Mouse (Mus musculus) thymus, postnatal 10 days (tissue): ENCODE data around the gene Ccer2.

Experiments
- DNase-seq, 2 experiments: peaks; one replicate each; pipeline ENCODE4 v3.0.0; 2021; ENCODE audit warnings: low spot score in 2 of 2

Ccer2 gene

DNA sequence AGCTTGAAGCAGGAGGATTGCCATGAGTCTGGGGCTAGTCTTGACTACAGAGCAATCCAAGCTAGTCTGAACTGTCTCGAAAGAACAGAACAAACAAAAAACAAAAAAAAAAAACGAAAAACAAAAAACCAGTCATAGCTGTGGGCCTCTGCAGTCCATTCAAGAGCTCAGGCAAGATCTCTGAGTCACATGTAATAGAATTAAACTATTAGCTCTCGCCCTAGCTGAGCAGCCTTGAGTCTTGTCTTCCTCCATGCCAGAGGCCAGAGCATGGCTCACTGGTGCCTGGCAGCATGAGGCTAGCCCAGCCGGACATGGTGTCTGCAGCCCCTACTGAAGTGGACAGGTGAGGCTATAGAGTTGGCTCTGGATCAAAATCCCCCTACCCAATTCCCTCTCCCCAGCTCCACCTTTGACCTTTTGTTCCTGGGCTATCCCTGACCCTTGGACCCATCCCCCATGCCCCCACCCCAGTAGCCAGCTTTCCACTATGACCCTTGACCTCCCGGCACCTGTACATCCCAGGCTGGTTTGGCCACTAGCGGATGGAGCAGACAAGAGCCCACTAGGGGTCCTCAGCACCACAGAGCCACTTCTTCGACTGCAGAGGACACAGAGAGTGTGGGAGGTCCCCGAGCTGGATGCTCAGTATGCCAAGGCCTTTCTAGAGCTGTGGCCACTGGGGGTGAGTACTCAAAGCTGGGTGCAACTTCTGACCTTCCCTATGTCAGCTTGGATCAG lies 34.3 kb downstream of the Ccer2 start:
- no peak for DNase-seq

DNA sequence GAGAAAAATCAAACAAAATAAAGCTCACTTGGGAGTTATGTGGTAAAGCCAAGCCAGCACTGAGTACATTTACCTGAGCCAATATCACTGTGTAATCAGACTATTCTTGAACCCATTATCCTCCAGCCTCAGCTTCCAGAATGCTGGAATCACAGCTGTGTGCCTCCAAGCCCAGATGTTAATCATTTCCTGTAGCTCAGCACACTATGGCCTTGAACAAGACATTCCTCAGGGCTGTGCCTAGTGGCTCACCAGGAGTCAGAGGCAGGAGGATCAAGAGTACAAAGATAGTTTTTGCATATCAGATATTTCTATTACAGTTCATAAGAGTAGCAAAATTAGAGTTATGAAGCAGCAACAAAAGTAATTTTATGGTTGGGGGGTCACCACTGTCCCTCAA lies 35.7 kb downstream of the Ccer2 start:
- DNase-seq, result no peak

DNA sequence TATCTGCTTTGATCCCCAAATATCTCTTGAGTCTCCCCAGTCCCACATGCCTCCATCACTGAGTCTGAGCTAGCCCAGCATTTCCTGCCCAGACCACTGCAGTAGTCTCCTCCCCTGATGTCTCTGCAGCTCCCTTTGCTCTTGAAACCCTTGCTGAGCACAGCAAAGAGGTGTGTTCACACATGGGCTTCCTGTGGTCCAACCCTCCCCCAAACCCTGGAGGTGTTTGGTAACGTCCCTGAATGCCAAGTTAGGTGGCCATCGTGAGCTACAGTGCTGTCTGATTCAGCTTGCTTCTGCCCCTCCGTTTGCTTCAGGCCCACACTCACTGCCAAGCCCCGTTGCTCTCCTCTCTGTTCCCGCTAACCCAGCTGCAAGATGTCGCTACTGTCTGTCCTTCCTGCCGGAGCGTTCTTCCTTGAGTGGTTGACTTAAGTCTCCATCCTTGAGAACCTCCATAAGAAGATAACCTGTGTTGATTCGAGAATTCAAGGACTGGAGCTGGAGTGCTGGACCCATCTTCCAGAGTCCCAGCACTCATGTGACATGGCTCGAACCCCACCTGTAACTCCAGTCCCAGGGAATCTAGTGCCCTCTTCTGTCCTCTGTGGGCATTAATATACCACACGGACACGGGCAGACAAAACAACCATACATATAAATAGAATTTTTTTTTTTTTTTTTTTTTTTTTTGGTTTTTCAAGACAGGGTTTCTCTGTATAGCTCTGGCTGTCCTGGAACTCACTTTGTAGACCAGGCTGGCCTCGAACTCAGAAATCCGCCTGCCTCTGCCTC lies 36.6 kb downstream of the Ccer2 start:
- no peak for DNase-seq

GRCm38 (mm10) chr7:28793834-28794233 lies 37.9 kb downstream of the Ccer2 start:
- DNase-seq, result peak; percentile 61 to 71

DNA sequence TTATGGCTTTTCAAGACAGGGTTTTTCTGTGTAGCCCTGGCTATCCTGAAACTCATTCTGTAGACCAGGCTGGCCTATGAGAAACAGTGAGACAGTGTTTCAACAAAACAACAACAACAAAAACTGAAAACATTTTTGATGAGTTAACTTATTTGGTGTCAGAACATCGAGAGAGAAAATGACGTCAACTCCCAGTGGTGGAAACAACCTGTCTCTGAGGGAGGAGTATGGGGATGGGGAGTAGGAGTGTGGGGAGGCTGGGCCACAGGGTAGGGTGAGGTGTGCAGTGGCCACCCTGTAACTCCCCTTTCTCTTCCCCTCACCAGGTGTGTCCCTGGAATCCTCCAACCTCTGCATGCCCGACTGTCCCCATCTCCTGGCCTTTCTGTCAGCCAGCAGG lies 38.5 kb downstream of the Ccer2 start:
- DNase-seq, result no peak

DNA sequence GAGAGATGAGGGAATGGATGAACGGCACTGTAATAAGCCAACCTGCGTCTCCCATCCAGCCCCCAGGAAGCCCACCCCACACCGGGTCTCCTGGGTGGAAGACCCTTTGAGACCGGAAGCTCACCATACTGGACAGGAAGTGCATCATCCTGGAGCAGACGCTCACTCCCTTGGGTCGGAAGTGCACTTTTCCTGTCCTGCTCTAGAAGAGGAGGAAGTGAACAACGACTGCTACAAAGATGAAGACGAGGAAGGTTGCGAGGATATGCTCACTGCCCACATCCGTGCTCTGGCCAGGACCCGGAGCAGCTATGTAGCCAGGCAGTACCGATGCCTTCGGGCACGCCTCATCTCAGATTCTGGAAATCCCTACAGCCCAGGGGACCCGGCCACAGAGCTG lies 39.9 kb downstream of the Ccer2 start:
- DNase-seq, result no peak

DNA sequence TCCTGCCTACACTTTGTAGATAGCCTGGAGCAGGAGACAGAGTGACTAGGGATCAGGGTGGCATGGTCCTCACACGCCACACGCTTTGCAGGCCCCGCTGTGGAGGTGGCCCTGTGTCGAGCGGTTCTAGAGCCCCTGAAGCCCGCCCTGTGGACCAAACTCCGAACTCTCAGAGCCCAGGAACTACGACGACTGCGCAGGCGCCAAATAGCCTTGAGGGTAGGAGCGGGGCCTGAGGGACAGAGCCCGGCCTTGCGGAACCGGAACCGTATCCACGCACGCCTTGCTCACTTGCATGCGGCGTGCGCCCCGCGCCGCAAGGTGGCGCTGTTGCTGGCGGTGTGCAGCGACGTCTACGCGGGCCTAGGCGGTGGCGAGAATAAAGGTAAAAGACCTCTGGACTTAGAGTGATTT lies 40.6 kb downstream of the Ccer2 start:
- DNase-seq, result peak in 1 of 2 experiments; percentile 79

DNA sequence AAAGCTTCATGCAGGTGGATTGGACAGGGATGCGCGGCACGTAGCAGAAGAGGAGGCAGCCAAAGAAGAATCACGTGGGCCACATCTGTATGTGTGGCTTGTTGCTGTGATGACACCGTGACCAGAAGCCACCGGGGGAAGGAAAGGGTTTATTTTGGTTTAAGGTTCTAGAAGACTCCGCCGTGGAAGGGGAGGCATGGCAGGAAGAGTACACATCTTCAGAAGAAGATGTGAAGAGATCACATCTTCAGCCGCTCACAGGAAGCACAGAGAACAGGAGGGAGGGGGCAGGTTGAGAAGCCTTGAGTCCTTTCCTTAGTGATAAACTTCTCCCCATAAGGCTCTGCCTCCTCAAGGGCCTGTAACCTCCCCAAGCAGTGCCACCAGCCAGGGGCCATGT lies 44.0 kb downstream of the Ccer2 start:
- DNase-seq, result no peak

DNA sequence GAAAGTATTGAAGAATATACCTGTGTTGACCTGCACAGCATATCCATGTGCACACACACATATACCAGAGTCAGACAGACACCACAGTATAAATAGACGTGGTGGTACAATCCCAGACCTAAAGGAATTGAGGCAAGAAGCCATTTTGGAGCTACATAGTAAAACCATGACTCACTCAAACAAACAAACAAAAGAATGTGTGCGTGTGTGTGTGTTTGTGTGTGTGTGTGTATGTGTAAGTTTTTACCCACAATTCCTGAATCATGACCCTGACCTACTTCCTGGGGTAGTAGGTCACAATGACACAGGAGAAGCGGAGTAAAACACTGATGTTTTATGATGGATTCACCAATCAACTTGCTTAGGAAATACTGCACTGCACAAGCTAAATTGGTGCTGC lies 45.5 kb downstream of the Ccer2 start:
- no peak for DNase-seq

DNA sequence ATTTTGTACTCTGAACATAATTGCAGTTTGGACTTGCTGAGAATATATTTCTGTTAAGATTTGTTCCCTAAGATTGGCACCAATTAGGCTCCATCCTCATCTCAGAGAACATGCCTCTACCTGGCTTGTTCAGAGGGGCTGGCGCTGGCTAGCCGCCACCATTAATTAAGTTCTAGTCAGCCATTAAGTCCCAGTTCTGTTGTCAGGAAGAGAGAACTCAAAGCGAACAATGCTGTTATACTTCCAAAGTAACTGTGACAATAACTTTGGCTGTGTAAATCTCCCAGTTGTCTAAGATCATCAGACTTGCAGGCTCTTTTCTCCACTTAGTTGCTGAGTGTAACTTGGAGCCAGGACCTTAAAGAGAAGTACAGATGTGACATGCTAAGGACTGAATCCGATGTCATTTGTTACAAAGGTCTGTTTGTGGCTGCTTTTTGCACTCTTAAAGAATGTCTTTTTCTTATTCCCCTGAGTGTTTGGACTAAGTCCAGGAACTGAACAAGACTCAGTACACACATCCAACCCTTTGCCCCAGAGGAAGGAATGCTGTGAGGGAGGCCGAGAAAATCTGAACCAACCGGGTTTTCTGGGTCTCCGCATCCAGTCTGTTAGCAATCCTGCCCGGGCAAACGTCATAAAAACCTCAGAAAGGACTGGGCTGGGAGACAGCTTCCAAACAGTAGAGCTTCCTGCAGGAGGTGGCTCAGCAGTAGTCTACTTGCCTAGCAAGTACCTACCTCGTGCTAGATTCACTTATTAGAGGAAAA lies 46.1 kb downstream of the Ccer2 start:
- DNase-seq, result no peak

DNA sequence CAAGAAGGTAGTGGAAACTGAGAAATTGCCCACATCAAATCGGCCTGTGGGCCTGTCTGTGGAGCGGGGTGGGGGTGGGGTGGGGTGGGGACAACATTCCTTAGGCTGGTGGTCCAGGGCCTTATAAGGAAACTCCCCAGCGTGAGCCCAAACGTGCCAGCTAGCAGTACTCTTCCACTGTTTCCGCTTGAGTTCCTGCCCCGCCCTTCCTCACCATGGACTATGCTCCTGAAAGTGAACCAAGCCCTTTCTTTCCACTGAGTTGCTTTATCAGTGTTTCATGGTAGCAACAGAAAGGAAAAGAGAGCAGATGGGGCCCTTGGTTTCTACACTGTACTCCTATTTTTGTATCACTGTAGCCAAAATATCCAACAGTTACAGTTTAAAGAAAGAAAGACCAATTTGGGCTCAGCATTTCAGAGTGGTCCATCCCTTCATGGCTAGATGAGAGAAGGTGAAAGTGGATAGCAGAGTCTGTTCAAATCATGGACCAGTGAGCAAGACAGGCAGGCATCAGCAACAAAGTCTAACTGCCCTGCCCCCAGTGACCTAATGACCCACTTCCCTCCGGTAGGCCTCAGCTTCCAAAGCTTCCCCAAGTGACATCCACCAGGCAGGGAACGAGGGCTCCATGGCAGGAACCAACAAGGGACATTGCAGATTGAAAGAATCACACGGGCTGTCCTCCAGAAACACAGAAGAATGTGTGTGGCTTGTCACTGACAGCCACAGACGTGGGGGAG lies 47.0 kb downstream of the Ccer2 start:
- DNase-seq, result no peak

- DNase-seq, result no peak
Measured at GRCm38 (mm10) chr7:28803756-28804155, 47.8 kb downstream of the Ccer2 start.

DNA sequence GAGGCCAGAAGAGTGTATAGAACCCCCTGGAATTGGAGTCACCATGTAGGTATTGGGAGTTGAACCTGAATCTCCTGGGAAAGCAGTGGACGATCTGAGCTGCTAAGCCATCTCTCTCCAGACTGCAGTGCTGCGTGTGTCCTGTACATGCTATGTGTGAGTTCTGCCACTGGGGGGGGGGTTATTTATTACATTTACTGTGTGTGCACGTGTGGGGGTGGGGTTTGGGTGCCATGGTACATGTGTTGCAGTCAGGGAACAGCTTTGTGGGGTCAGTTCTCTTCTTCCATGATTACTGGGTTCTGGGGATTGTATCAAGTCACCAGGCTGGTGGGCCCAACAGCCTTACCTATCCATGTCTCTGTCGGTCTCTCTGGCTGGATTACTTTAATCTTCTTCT lies 50.9 kb downstream of the Ccer2 start:
- DNase-seq, result no peak

DNA sequence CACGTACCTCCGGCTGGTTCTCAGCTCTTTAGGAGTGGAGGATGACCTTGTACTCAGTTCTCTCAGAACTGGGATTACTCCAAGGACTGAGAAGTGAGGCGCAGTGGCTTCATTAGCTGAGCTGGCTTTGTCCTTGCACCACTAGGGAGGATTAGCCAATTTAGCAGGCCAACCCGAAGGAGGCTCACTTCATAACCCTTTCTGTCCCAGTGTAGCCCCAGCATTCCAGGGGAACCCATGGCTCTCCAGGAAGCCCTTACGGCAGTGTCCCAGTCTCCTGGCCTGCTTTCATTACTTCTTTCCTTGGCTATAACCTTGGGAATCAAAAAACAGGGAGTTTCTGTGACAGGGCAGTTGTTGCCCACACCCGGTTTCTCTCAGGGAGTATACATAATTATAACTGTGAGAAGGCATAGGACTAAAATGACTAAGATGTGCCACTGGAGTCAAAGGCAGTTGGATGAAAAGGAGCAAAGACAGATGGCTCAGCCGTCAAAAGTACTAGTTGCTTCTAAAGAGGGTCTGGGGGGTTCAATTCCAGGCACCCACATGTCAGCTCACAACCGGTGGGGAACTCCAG lies 51.8 kb downstream of the Ccer2 start:
- no peak for DNase-seq

- peak; percentile 59 to 64 for DNase-seq
Measured at GRCm38 (mm10) chr7:28808221-28808941, 52.4 kb downstream of the Ccer2 start, which contains the start of gene Hnrnpl. TSS of gene Hnrnpl (plus strand) at chr7:28808541.
